Mouse (Mus musculus): ENCODE data around the gene Pdlim7. TPM values are rescaled to one million over a fixed set of nuclear protein-coding genes. Genes with fewer than 3 reads are reported as not detected.

Gene Pdlim7
- polyA plus RNA-seq, 1 experiment from 2014 or later: 124 TPM

GRCm38 (mm10) chr13:55527212-55527611 is 13.7 kb upstream of the Pdlim7 start:
- Histone ChIP-seq H3K9me3 (replicated peaks; ENCODE audit: control insufficient read depth, low read length) (no peaks in the 10 kb centered on the region), H3K4me2 (ENCODE audit: low read depth, low read length) (no peak overlapping the region), H3K9ac (replicated peaks; ENCODE audit: low read length) (no peak overlapping the region), H3K27ac (replicated peaks; ENCODE audit: low read depth, low read length) (no peak overlapping the region), H3K27me3 (ENCODE audit: control insufficient read depth, insufficient read depth, low read length) (no peaks in the 10 kb centered on the region), H3K4me1 (ENCODE audit: control insufficient read depth, insufficient read depth, low read length) (peaks cover 4% of the 10 kb centered on the region; the same call in 1 of the 2 replicates), H3K4me3 (ENCODE audit: low read depth, low read length) (no peak overlapping the region), H3K36me3 (replicated peaks; ENCODE audit: control insufficient read depth, insufficient read depth, low read depth, low read length) (peaks cover 19% of the 10 kb centered on the region)
- 87% methylated on average over 16 of the region's 16 CpGs for WGBS
- ATAC-seq (replicated peaks; ENCODE audit: insufficient number of reproducible peaks, low FRiP score, low TSS enrichment, low read depth): no peak
- no peak for DNase-seq (ENCODE audit: low spot score)

DNA sequence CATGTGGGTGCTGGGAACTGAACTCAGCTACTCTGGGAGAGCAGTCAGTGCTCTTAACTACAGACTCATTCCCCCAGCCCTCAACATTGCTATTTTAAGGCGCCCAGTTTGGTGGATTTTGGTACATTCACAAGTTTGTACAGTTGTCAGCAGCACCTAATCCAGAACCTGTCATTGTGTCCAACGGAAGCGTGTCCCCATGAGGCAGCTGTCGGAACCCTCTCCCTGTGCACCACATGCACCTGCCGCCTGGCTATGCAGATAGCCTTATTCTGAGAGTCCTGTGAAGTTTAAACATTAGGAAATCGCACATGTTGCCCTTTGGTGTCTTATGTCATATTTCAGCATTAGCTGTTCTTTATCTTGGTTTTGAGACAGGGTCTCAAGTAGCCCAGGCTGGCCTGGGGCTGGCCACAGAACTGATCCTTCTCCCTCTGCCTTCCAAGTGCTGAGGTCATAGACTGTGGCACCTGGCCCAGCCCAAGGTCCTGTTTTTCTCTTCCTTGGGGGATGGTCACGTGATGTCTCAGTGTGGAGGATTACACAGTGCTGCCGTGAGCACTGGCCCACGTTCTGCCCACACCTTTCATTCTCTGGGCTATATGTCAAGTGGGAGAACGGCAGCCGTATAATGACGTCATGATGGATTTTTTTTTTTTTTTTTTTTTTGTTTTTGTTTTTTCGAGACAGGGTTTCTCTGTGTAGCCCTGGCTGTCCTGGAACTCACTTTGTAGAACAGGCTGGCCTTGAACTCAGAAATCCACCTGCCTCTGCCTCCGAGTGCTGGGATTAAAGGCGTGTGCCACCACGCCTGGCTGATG is 12.5 kb upstream of the Pdlim7 start:
- Histone ChIP-seq H3K4me3 (ENCODE audit: low read depth, low read length) (no peak overlapping the region), H3K27ac (replicated peaks; ENCODE audit: low read depth, low read length) (no peak overlapping the region), H3K4me2 (ENCODE audit: low read depth, low read length) (no peak overlapping the region), H3K36me3 (replicated peaks; ENCODE audit: control insufficient read depth, insufficient read depth, low read depth, low read length) (peaks cover 11% of the 10 kb centered on the region), H3K9ac (replicated peaks; ENCODE audit: low read length) (no peak overlapping the region), H3K9me3 (replicated peaks; ENCODE audit: control insufficient read depth, low read length) (no peaks in the 10 kb centered on the region), H3K27me3 (ENCODE audit: control insufficient read depth, insufficient read depth, low read length) (no peaks in the 10 kb centered on the region), H3K4me1 (ENCODE audit: control insufficient read depth, insufficient read depth, low read length) (peaks cover 4% of the 10 kb centered on the region; the same call in 1 of the 2 replicates)
- DNase-seq (ENCODE audit: low spot score) (no peak), ATAC-seq (replicated peaks; ENCODE audit: insufficient number of reproducible peaks, low FRiP score, low TSS enrichment, low read depth) (no peak)
- 77% methylated on average over 16 of the region's 16 CpGs for WGBS

- WGBS: 85% methylated on average over 23 of the region's 23 CpGs
- no peaks in the 10 kb centered on the region for H3K9me3 ChIP-seq (replicated peaks; ENCODE audit: control insufficient read depth, low read length)
- peaks cover 4% of the 10 kb centered on the region; the same call in 1 of the 2 replicates for H3K4me1 ChIP-seq (ENCODE audit: control insufficient read depth, insufficient read depth, low read length)
- H3K27me3 ChIP-seq (ENCODE audit: control insufficient read depth, insufficient read depth, low read length): no peaks in the 10 kb centered on the region
- no peak for ATAC-seq (replicated peaks; ENCODE audit: insufficient number of reproducible peaks, low FRiP score, low TSS enrichment, low read depth)
- H3K4me2 ChIP-seq (ENCODE audit: low read depth, low read length): no peak overlapping the region
- no peak for DNase-seq (ENCODE audit: low spot score)
- H3K27ac ChIP-seq (replicated peaks; ENCODE audit: low read depth, low read length): no peak overlapping the region
- no peaks in the 10 kb centered on the region for H3K36me3 ChIP-seq (replicated peaks; ENCODE audit: control insufficient read depth, insufficient read depth, low read depth, low read length)
- H3K4me3 ChIP-seq (ENCODE audit: low read depth, low read length): no peak overlapping the region
- no peak overlapping the region for H3K9ac ChIP-seq (replicated peaks; ENCODE audit: low read length)
These were observed 10.6 kb upstream of the Pdlim7 start for GRCm38 (mm10) chr13:55523951-55524600.

GRCm38 (mm10) chr13:55523278-55523677 is 9.8 kb upstream of the Pdlim7 start:
- Histone ChIP-seq H3K4me1 (ENCODE audit: control insufficient read depth, insufficient read depth, low read length) (peaks cover 4% of the 10 kb centered on the region; the same call in 1 of the 2 replicates), H3K4me2 (ENCODE audit: low read depth, low read length) (no peak overlapping the region; the same call in 1 of the 2 replicates), H3K27me3 (ENCODE audit: control insufficient read depth, insufficient read depth, low read length) (no peaks in the 10 kb centered on the region), H3K4me3 (ENCODE audit: low read depth, low read length) (no peak overlapping the region), H3K9ac (replicated peaks; ENCODE audit: low read length) (no peak overlapping the region), H3K27ac (replicated peaks; ENCODE audit: low read depth, low read length) (no peak overlapping the region), H3K36me3 (replicated peaks; ENCODE audit: control insufficient read depth, insufficient read depth, low read depth, low read length) (no peaks in the 10 kb centered on the region), H3K9me3 (replicated peaks; ENCODE audit: control insufficient read depth, low read length) (no peaks in the 10 kb centered on the region)
- DNase-seq (ENCODE audit: low spot score) (no peak), ATAC-seq (replicated peaks; ENCODE audit: insufficient number of reproducible peaks, low FRiP score, low TSS enrichment, low read depth) (0 out of 2 replicates have a peak, but pooled peaks have one; percentile 35)
- 28% methylated on average over 17 of the region's 17 CpGs for WGBS

- H3K27ac ChIP-seq (replicated peaks; ENCODE audit: low read depth, low read length): no peak overlapping the region
- no peak overlapping the region for H3K4me2 ChIP-seq (ENCODE audit: low read depth, low read length)
- DNase-seq (ENCODE audit: low spot score) (no peak), ATAC-seq (replicated peaks; ENCODE audit: insufficient number of reproducible peaks, low FRiP score, low TSS enrichment, low read depth) (no peak)
- no peak overlapping the region for H3K4me3 ChIP-seq (ENCODE audit: low read depth, low read length)
- H3K9ac ChIP-seq (replicated peaks; ENCODE audit: low read length): no peak overlapping the region
- H3K27me3 ChIP-seq (ENCODE audit: control insufficient read depth, insufficient read depth, low read length): no peaks in the 10 kb centered on the region
- no peaks in the 10 kb centered on the region for H3K36me3 ChIP-seq (replicated peaks; ENCODE audit: control insufficient read depth, insufficient read depth, low read depth, low read length)
- H3K9me3 ChIP-seq (replicated peaks; ENCODE audit: control insufficient read depth, low read length): no peaks in the 10 kb centered on the region
- peaks cover 4% of the 10 kb centered on the region; the same call in 1 of the 2 replicates for H3K4me1 ChIP-seq (ENCODE audit: control insufficient read depth, insufficient read depth, low read length)
- 59% methylated on average over 8 of the region's 8 CpGs for WGBS
These were observed 9.3 kb upstream of the Pdlim7 start for GRCm38 (mm10) chr13:55522730-55523129.

DNA sequence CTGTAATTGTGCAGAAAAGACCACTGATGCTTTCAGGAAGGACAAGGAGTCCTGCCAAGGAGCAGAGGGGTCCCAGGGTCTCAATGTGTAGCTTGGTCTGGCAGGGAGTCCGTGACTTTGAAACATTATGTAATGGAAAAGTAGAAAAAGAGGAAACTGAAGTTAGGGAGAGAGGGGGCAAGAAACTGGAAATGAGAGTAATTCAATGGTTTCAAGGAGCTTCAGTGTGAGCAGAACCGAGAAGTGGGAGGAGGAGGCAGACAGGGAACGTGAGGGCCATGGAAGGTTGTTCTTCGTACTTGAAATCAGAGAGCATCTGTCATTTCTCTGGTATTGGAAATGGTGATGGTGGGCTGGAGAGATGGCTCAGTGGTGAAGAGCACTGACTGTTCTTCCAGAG is 6.1 kb upstream of the Pdlim7 start:
- peaks cover 4% of the 10 kb centered on the region; the same call in 1 of the 2 replicates for H3K4me1 ChIP-seq (ENCODE audit: control insufficient read depth, insufficient read depth, low read length)
- H3K36me3 ChIP-seq (replicated peaks; ENCODE audit: control insufficient read depth, insufficient read depth, low read depth, low read length): no peaks in the 10 kb centered on the region
- 83% methylated on average over 4 of the region's 4 CpGs for WGBS
- DNase-seq (ENCODE audit: low spot score): no peak
- ATAC-seq (replicated peaks; ENCODE audit: insufficient number of reproducible peaks, low FRiP score, low TSS enrichment, low read depth): no peak
- H3K4me2 ChIP-seq (ENCODE audit: low read depth, low read length): no peak overlapping the region
- H3K4me3 ChIP-seq (ENCODE audit: low read depth, low read length): no peak overlapping the region
- no peak overlapping the region for H3K27ac ChIP-seq (replicated peaks; ENCODE audit: low read depth, low read length)
- no peak overlapping the region for H3K9ac ChIP-seq (replicated peaks; ENCODE audit: low read length)
- H3K9me3 ChIP-seq (replicated peaks; ENCODE audit: control insufficient read depth, low read length): no peaks in the 10 kb centered on the region
- H3K27me3 ChIP-seq (ENCODE audit: control insufficient read depth, insufficient read depth, low read length): no peaks in the 10 kb centered on the region

GRCm38 (mm10) chr13:55516955-55517354 is 3.5 kb upstream of the Pdlim7 start:
- 6% methylated on average over 5 of the region's 5 CpGs for WGBS
- H3K36me3 ChIP-seq (replicated peaks; ENCODE audit: control insufficient read depth, insufficient read depth, low read depth, low read length): no peaks in the 10 kb centered on the region
- H3K27ac ChIP-seq (replicated peaks; ENCODE audit: low read depth, low read length): no peak overlapping the region
- peaks cover 5% of the 10 kb centered on the region; the same call in 1 of the 2 replicates for H3K4me1 ChIP-seq (ENCODE audit: control insufficient read depth, insufficient read depth, low read length)
- DNase-seq (ENCODE audit: low spot score) (peak; percentile 93), ATAC-seq (replicated peaks; ENCODE audit: insufficient number of reproducible peaks, low FRiP score, low TSS enrichment, low read depth) (no peak)
- no peak overlapping the region for H3K4me2 ChIP-seq (ENCODE audit: low read depth, low read length)
- H3K4me3 ChIP-seq (ENCODE audit: low read depth, low read length): no peak overlapping the region
- H3K27me3 ChIP-seq (ENCODE audit: control insufficient read depth, insufficient read depth, low read length): no peaks in the 10 kb centered on the region
- H3K9me3 ChIP-seq (replicated peaks; ENCODE audit: control insufficient read depth, low read length): no peaks in the 10 kb centered on the region
- H3K9ac ChIP-seq (replicated peaks; ENCODE audit: low read length): no peak overlapping the region

DNA sequence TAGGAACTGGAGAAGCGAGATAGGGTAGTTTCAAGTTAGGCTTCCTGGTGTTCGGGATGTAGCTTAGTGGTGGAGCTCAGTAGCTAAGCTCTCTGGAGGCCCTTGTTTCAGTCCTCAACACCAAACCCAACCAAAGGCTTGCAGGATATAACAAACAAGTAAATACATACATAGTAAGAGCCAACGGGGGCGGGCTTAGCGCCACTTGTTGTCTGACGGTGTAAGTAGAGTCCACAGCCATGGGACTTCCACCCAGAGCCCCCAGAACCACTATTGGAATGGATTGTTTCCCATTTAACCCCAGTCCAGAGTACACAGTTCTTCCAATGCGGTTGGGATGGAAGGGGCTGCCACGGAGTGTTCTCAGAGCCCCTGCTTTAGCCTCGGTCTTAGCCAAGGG is 352 bp upstream of the Pdlim7 start:
- Histone ChIP-seq H3K4me3 (ENCODE audit: low read depth, low read length) (peak overlapping the region; percentile 89), H3K9me3 (replicated peaks; ENCODE audit: control insufficient read depth, low read length) (no peaks in the 10 kb centered on the region), H3K4me1 (ENCODE audit: control insufficient read depth, insufficient read depth, low read length) (peaks cover 17% of the 10 kb centered on the region), H3K27ac (replicated peaks; ENCODE audit: low read depth, low read length) (no peak overlapping the region), H3K9ac (replicated peaks; ENCODE audit: low read length) (no peak overlapping the region; the same call in 1 of the 2 replicates), H3K27me3 (ENCODE audit: control insufficient read depth, insufficient read depth, low read length) (no peaks in the 10 kb centered on the region), H3K4me2 (ENCODE audit: low read depth, low read length) (peak overlapping the region; percentile 75), H3K36me3 (replicated peaks; ENCODE audit: control insufficient read depth, insufficient read depth, low read depth, low read length) (no peaks in the 10 kb centered on the region; the same call in 1 of the 2 replicates)
- 29% methylated on average over 9 of the region's 9 CpGs for WGBS
- DNase-seq (ENCODE audit: low spot score): no peak
- no peak for ATAC-seq (replicated peaks; ENCODE audit: insufficient number of reproducible peaks, low FRiP score, low TSS enrichment, low read depth)

All from embryonic facial prominence, embryonic 11.5 days (tissue).